Mouse (Mus musculus): Measurements from ENCODE around the gene Ptcd1. TPM values are rescaled to one million over a fixed set of nuclear protein-coding genes. Genes with fewer than 3 reads are reported as not detected.

The Ptcd1 gene
- polyA plus RNA-seq, 1 experiment from 2014 or later = 7.8 TPM

DNA sequence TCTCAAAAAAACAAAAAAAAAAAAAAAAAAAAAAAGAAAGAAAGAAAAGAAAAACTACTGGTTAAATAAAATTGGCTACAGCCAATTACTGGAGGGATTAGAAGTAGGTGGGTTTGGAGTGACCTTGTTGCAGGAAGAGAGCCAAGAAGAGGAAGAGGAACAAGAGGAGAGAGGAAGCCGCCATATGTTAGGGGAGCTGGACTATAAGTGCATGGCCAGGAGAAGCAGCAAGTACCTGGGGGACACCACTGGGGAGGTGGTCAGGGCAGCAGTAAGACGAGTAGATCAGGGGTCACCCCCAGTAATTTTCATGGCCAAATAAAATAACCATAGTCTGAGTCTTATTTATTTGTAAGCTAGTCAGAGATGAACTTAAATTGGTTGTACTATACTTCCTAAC lies 18.3 kb upstream of the Ptcd1 start:
- H3K4me1 ChIP-seq (ENCODE audit: control insufficient read depth, low read depth, low read length) = peaks cover 16% of the 10 kb centered on the region
- no peak overlapping the region for H3K27ac ChIP-seq (ENCODE audit: low read length)
- 65% methylated on average over 2 of the region's 2 CpGs for WGBS (ENCODE audit: insufficient replicate concordance)
- H3K27me3 ChIP-seq (ENCODE audit: control insufficient read depth, insufficient read depth, low read depth, low read length) = no peaks in the 10 kb centered on the region
- peaks cover 54% of the 10 kb centered on the region for H3K36me3 ChIP-seq (ENCODE audit: control insufficient read depth, insufficient read depth)
- no peak overlapping the region for H3K4me2 ChIP-seq (ENCODE audit: low read depth, low read length)
- no peak for ATAC-seq (ENCODE audit: low read depth)
- H3K4me3 ChIP-seq (ENCODE audit: low read depth, low read length) = no peak overlapping the region
- no peaks in the 10 kb centered on the region for H3K9me3 ChIP-seq (replicated peaks; ENCODE audit: control insufficient read depth, low read length)
- H3K9ac ChIP-seq (ENCODE audit: low read depth, low read length) = no peak overlapping the region

DNA sequence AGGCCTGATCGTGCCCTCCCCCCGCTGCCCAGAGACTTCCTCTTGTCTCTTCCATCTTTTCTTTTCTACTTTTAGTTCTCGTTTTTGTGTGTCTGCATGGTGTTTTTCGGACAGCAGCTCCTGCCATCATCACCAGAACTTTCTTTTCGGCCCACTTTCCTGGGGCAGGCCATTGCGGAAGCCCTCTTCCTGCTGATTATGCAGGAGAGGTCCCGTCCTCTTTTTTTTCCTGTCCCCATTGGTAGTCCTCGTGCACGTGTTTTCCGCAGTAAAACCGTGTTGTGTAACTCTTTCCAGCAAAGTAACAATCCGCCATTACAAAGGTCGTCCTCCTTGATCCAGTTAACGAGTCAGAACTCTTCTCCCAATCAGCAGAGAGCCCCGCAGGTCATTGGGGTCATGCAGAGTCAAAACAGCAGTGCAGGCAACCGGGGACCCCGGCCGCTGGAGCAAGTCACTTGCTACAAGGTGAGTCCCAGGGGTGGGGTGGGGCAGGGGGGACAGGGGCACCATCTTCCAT lies 11.6 kb upstream of the Ptcd1 start:
- Histone ChIP-seq H3K4me3 (ENCODE audit: low read depth, low read length) (0 out of 2 replicates have a peak overlapping the region, but pooled peaks have one; percentile 9), H3K9me3 (replicated peaks; ENCODE audit: control insufficient read depth, low read length) (no peaks in the 10 kb centered on the region), H3K9ac (ENCODE audit: low read depth, low read length) (no peak overlapping the region), H3K27me3 (ENCODE audit: control insufficient read depth, insufficient read depth, low read depth, low read length) (no peaks in the 10 kb centered on the region), H3K4me1 (ENCODE audit: control insufficient read depth, low read depth, low read length) (no peaks in the 10 kb centered on the region), H3K4me2 (ENCODE audit: low read depth, low read length) (peak overlapping the region; percentile 7; the same call in 1 of the 2 replicates), H3K36me3 (ENCODE audit: control insufficient read depth, insufficient read depth) (peaks cover 76% of the 10 kb centered on the region), H3K27ac (ENCODE audit: low read length) (peak overlapping the region; percentile 31; the same call in 1 of the 2 replicates)
- ATAC-seq (ENCODE audit: low read depth) = peak; percentile 14
- 69% methylated on average over 18 of the region's 18 CpGs for WGBS (ENCODE audit: insufficient replicate concordance)

DNA sequence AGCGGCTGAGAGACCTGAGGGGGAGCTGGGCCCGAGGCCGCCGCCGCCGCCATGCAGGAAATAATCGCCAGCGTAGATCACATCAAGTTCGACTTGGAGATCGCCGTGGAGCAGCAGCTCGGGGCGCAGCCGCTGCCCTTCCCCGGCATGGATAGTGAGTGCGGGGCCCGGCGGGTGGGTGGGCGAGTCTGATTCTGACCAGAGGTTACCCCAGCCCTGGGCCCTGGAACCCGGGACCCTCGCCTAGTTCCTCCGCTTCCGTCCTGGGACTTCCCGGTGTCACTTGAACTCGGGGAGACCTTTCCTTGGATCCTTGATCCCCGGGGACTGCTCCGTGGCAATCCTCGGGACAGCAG lies 376 bp upstream of the Ptcd1 start:
- Histone ChIP-seq H3K27ac (ENCODE audit: low read length) (peak overlapping the region; percentile 82), H3K36me3 (ENCODE audit: control insufficient read depth, insufficient read depth) (peaks cover 21% of the 10 kb centered on the region), H3K4me1 (ENCODE audit: control insufficient read depth, low read depth, low read length) (peaks cover 19% of the 10 kb centered on the region), H3K4me2 (ENCODE audit: low read depth, low read length) (peak overlapping the region; percentile 84), H3K9ac (ENCODE audit: low read depth, low read length) (peak overlapping the region; percentile 99), H3K9me3 (replicated peaks; ENCODE audit: control insufficient read depth, low read length) (no peaks in the 10 kb centered on the region), H3K4me3 (ENCODE audit: low read depth, low read length) (peak overlapping the region; percentile 98), H3K27me3 (ENCODE audit: control insufficient read depth, insufficient read depth, low read depth, low read length) (no peaks in the 10 kb centered on the region)
- peak; percentile 6 for ATAC-seq (ENCODE audit: low read depth)
- under 1% methylated on average over 28 of the region's 28 CpGs for WGBS (ENCODE audit: insufficient replicate concordance)

DNA sequence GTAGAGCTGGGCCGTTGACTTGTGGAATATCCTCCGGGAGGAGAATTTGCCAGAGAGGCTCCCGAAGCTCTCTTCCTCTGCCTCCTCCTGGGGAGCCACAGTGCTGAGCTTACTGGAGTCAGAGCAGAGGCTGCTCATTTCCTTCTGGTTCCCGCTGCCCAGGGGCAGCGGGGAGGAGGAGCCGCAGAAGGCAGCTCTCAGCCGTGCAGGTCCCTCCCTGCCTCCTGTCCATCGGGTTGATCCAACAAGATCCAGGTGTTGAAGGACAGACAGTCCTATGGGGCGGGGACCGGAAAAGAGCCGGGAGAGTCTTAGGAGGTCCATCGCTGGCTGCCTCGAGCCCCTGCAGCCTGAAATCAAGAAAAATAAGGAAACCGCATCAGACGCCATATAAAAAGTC lies 1.7 kb downstream of the Ptcd1 start:
- H3K36me3 ChIP-seq (ENCODE audit: control insufficient read depth, insufficient read depth) = peaks cover 13% of the 10 kb centered on the region
- no peak overlapping the region for H3K4me3 ChIP-seq (ENCODE audit: low read depth, low read length)
- H3K4me2 ChIP-seq (ENCODE audit: low read depth, low read length) = no peak overlapping the region
- no peaks in the 10 kb centered on the region for H3K9me3 ChIP-seq (replicated peaks; ENCODE audit: control insufficient read depth, low read length)
- no peaks in the 10 kb centered on the region for H3K27me3 ChIP-seq (ENCODE audit: control insufficient read depth, insufficient read depth, low read depth, low read length)
- no peak overlapping the region for H3K9ac ChIP-seq (ENCODE audit: low read depth, low read length)
- WGBS (ENCODE audit: insufficient replicate concordance) = 81% methylated on average over 15 of the region's 15 CpGs
- H3K27ac ChIP-seq (ENCODE audit: low read length) = no peak overlapping the region
- H3K4me1 ChIP-seq (ENCODE audit: control insufficient read depth, low read depth, low read length) = peaks cover 19% of the 10 kb centered on the region
- no peak for ATAC-seq (ENCODE audit: low read depth)

DNA sequence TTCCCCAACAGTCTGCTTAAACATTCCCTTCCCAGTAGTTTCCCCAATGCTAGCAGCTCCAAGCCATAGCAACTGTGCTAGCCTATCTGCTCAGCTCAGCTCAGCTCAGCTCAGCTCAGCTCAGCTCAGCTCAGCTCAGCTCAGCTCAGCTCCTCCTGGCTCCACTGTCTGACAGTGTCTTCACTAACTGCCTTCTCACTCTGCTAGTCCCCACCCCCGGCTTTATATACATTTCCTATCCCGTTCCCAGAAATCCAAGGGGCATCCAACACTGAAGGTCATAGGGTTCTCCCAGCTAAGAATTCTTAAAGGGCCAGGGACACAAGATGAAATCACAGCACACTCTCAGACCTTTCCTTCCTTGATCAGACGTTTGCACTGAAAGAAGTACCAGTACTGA lies 2.2 kb downstream of the Ptcd1 start:
- Histone ChIP-seq H3K4me1 (ENCODE audit: control insufficient read depth, low read depth, low read length) (peaks cover 19% of the 10 kb centered on the region), H3K9ac (ENCODE audit: low read depth, low read length) (no peak overlapping the region), H3K9me3 (replicated peaks; ENCODE audit: control insufficient read depth, low read length) (no peaks in the 10 kb centered on the region), H3K36me3 (ENCODE audit: control insufficient read depth, insufficient read depth) (peaks cover 13% of the 10 kb centered on the region), H3K27ac (ENCODE audit: low read length) (no peak overlapping the region), H3K27me3 (ENCODE audit: control insufficient read depth, insufficient read depth, low read depth, low read length) (no peaks in the 10 kb centered on the region), H3K4me3 (ENCODE audit: low read depth, low read length) (no peak overlapping the region), H3K4me2 (ENCODE audit: low read depth, low read length) (no peak overlapping the region)
- WGBS (ENCODE audit: insufficient replicate concordance) = 64% methylated on average over 3 of the region's 3 CpGs
- ATAC-seq (ENCODE audit: low read depth) = no peak

DNA sequence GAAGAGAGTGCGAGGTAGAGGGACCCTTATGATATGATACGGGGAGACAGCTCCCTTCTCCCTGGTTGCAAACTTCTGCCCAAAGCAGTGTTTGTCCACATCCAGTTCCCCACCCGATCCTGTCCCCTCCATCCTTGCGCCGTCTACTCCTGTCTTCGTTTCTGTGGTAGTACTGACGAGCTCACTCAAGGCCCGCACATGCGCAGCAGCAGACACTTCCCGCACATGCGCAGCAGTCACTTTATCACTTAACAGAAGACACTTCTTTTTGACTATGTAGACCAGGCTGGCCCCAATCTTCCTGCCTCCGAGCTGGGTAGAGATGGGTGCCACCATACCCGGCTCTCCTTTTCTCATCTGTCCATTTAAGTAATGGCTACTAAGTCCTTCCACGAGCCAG lies 5.5 kb downstream of the Ptcd1 start:
- H3K36me3 ChIP-seq (ENCODE audit: control insufficient read depth, insufficient read depth) = peaks cover 26% of the 10 kb centered on the region
- no peak for ATAC-seq (ENCODE audit: low read depth)

DNA sequence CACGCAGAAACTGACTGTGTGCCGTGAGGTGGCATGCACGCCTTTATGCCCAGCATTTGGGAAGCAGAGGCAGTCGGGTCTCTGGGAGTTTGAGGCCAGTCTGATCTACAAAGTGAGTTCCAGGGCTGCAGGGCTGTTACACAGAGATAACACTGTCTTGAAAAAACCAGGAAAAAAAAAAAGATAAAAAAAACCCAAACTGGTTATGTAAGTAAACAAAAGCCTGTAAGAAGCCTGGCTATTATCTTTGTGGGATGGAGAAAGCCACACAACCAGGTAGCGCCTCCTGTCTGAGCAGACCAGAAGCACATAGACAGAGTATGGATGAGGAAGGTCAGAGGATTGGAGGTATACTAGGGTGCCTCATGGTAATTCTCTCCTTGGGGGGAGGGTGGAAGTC lies 14.2 kb downstream of the Ptcd1 start:
- WGBS (ENCODE audit: insufficient replicate concordance) = 40% methylated on average over 5 of the region's 5 CpGs
- 0 out of 2 replicates have a peak overlapping the region, but pooled peaks have one; percentile 48 for H3K27ac ChIP-seq (ENCODE audit: low read length)
- H3K4me1 ChIP-seq (ENCODE audit: control insufficient read depth, low read depth, low read length) = peaks cover 19% of the 10 kb centered on the region
- peaks cover 53% of the 10 kb centered on the region for H3K36me3 ChIP-seq (ENCODE audit: control insufficient read depth, insufficient read depth)
- H3K4me2 ChIP-seq (ENCODE audit: low read depth, low read length) = no peak overlapping the region
- no peaks in the 10 kb centered on the region for H3K27me3 ChIP-seq (ENCODE audit: control insufficient read depth, insufficient read depth, low read depth, low read length)
- ATAC-seq (ENCODE audit: low read depth) = peak; percentile 41; the same call in 1 of the 2 replicates
- no peak overlapping the region for H3K9ac ChIP-seq (ENCODE audit: low read depth, low read length)
- H3K9me3 ChIP-seq (replicated peaks; ENCODE audit: control insufficient read depth, low read length) = no peaks in the 10 kb centered on the region
- no peak overlapping the region for H3K4me3 ChIP-seq (ENCODE audit: low read depth, low read length)

More for the DNA sequence above, 5.5 kb downstream of the Ptcd1 start:
- 83% methylated on average over 14 of the region's 14 CpGs for WGBS (ENCODE audit: insufficient replicate concordance)
- H3K9me3 ChIP-seq (replicated peaks; ENCODE audit: control insufficient read depth, low read length) = no peaks in the 10 kb centered on the region
- H3K9ac ChIP-seq (ENCODE audit: low read depth, low read length) = no peak overlapping the region
- no peak overlapping the region for H3K27ac ChIP-seq (ENCODE audit: low read length)
- H3K4me1 ChIP-seq (ENCODE audit: control insufficient read depth, low read depth, low read length) = peaks cover 9% of the 10 kb centered on the region
- H3K4me2 ChIP-seq (ENCODE audit: low read depth, low read length) = no peak overlapping the region
- no peak overlapping the region for H3K4me3 ChIP-seq (ENCODE audit: low read depth, low read length)
- H3K27me3 ChIP-seq (ENCODE audit: control insufficient read depth, insufficient read depth, low read depth, low read length) = no peaks in the 10 kb centered on the region

DNA sequence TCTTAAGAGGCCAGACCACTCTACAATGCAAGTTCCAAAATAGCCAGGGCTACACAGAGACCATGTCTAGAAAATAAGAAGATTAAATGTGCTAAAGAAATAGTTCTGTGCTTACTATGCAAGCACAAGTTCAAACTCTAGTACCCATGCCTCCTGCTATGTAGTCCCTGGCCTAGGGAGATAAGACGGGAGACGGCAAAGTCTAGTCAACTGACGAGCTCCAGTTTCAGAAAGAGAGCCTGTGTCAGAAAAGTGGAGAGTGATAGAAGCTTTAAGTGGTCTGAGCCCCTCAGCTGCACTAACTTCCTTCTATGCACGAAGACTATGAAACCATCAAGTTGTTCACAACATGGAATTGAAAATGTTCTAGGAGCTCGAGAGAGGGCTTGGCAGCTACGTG lies 17.6 kb downstream of the Ptcd1 start:
- Histone ChIP-seq H3K4me3 (ENCODE audit: low read depth, low read length) (no peak overlapping the region), H3K9me3 (replicated peaks; ENCODE audit: control insufficient read depth, low read length) (no peaks in the 10 kb centered on the region), H3K36me3 (ENCODE audit: control insufficient read depth, insufficient read depth) (peaks cover 70% of the 10 kb centered on the region), H3K9ac (ENCODE audit: low read depth, low read length) (no peak overlapping the region), H3K27ac (ENCODE audit: low read length) (0 out of 2 replicates have a peak overlapping the region, but pooled peaks have one; percentile 31), H3K27me3 (ENCODE audit: control insufficient read depth, insufficient read depth, low read depth, low read length) (no peaks in the 10 kb centered on the region), H3K4me1 (ENCODE audit: control insufficient read depth, low read depth, low read length) (peaks cover 19% of the 10 kb centered on the region), H3K4me2 (ENCODE audit: low read depth, low read length) (no peak overlapping the region)
- 40% methylated on average over 6 of the region's 6 CpGs for WGBS (ENCODE audit: insufficient replicate concordance)
- peak; percentile 33; the same call in 1 of the 2 replicates for ATAC-seq (ENCODE audit: low read depth)

DNA sequence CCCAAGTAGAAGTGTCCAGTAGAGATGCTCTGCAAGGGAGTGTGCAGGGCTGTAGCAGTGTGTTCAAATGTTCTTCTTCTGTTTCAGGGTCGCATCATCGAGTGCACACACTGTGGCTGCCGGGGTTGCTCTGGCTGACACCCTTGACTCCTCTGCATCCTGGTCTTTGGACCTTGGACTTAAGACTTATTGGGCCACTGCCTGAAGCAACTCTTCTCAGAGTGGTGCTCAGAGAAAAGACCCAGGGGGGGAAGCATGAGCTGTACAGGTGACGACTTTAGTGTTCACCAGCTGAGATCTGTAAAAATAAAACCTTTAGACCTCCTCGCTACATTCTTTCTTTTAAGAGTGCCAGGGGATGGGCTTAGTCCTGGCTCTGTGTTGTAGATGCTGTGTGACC lies 19.2 kb downstream of the Ptcd1 start:
- Histone ChIP-seq H3K36me3 (ENCODE audit: control insufficient read depth, insufficient read depth) (peaks cover 84% of the 10 kb centered on the region), H3K4me1 (ENCODE audit: control insufficient read depth, low read depth, low read length) (peaks cover 12% of the 10 kb centered on the region), H3K9me3 (replicated peaks; ENCODE audit: control insufficient read depth, low read length) (no peaks in the 10 kb centered on the region), H3K9ac (ENCODE audit: low read depth, low read length) (no peak overlapping the region), H3K27ac (ENCODE audit: low read length) (no peak overlapping the region), H3K4me3 (ENCODE audit: low read depth, low read length) (no peak overlapping the region), H3K27me3 (ENCODE audit: control insufficient read depth, insufficient read depth, low read depth, low read length) (no peaks in the 10 kb centered on the region), H3K4me2 (ENCODE audit: low read depth, low read length) (no peak overlapping the region)
- ATAC-seq (ENCODE audit: low read depth) = no peak
- 78% methylated on average over 5 of the region's 5 CpGs for WGBS (ENCODE audit: insufficient replicate concordance)
